Mouse (Mus musculus) megakaryocyte progenitor cell, adult 5-6 weeks (primary cell): ENCODE measurements at regions not wholly inside any gene's neighbourhood (a gene's known extent, or its start where the extent isn't known, plus 50 kb on each side); places are given as distances from the start of the nearest gene placed in this dataset.

Experiments used
- ATAC-seq: replicated peaks from 2 replicates; pipeline ENCODE4 v1.8.0; 2016; ENCODE audit warnings: mild to moderate bottlenecking, moderate TSS enrichment, inconsistent platforms; ENCODE audit not compliant: poor library complexity

DNA sequence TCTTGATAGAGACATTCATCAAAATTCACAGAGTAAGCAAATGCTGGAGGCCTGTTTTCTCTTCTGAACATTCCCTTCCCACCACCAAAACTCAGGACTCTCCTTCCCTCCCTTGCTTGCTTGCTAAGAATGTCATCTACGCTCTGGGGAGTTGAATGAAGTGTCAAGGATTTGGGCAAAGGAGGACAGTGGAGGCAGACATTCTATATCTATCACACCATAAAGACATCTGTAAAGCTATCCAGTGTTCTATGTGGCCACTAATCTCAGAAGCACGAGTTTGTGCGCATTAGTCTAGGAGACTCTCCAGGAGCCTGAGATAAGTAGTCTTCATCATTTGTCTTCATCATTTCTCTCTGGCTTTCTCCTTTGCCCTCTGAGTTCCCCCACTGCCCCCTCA is 94.1 kb upstream of the Dapk1 start:
- ATAC-seq, result no peak

DNA sequence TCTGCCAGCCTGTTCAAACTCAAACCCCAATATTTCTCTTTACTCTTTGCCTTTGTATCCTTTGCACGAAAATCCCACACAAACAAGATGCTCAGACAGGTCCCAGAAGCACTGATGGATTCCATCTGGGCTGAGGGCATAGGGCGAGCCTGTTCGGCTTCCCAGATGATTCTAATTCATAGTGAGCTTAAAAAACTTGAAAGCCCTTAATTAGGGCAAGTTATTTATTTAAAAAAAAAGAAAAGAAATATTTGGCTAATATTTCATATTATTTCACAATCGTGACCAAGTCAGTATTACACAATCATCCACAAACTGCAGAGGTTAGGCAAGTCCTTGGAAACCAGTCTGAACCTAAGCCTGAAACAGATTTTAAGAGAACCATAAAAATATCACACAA is 93.7 kb upstream of the Dapk1 start:
- ATAC-seq, result peak; percentile 79

DNA sequence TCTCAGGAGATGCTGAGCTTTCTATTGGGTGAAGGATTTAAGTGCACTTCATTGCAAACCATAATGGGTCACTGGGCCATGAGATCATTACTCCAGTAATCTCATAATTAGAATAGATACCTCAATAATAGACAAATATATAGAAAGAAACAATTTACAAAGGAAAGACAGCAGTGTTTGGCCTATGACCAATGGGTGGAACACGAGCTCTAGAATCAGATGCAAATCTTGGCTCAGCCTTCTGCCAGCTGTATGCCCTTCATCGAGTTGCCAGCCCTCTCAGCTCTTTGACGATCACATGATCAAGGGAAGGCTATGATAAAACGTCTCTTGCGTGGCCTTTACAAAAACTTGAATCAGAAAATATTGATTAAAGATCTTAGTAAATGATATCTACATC is 92.9 kb upstream of the Dapk1 start:
- ATAC-seq, result no peak

DNA sequence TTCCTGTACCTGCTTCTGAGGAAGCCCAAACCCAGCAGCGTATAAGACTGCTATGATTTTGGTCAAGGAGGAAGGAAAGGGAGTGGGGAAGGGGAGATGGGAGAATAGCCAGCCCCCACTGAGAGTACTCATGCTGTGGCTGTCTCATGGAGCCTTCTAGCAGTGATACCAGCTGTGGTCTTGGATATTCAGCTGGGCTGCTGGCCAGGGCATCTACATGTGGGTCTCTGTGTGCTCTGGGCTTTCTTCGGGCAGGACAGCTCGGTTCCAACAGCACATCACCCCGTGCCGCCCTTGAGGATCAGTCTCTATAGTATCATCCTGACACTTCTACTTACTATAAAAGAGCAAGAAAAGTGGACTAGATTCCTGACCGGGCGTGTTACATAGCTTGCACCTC is 90.6 kb upstream of the Dapk1 start:
- ATAC-seq, result no peak

DNA sequence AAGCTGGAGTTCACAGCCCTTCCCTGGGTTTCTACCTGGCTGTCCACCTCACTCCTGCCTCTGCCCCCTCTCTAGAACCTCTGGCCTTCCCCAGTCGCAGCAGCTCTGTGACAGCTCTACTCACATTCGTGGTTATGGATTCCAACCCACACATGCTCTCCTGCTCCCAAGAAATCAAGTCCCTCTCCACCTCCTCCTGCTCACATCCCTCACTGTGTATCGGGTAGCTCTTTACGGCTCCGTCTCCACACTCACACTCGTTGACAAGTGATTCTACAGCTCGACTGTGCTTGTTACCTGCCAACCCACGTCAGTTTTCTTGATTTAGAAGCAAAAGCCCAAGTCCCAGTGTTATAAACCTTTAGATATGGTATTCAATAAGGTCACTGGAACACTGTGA is 90.1 kb upstream of the Dapk1 start:
- no peak for ATAC-seq

DNA sequence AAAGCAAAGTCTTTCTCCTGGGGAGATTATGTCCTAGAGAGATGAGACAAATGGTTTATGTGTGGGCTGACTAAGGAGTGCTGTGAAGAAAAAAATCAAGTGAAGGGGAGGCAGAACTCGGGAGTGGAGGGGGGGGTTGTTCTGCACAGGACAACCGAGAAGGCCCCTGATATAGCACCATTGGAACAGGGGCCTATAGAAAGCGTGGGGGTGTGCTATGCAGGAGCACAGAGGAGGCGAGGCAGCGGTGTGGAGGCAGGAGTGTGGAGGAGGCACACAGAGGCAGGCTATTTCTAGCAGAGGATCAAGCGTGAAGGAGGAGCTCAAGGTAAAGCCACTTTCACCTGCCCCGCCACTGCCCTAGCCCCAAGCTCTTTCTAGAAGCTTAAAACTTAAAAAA is 88.0 kb upstream of the Dapk1 start:
- ATAC-seq, result no peak

DNA sequence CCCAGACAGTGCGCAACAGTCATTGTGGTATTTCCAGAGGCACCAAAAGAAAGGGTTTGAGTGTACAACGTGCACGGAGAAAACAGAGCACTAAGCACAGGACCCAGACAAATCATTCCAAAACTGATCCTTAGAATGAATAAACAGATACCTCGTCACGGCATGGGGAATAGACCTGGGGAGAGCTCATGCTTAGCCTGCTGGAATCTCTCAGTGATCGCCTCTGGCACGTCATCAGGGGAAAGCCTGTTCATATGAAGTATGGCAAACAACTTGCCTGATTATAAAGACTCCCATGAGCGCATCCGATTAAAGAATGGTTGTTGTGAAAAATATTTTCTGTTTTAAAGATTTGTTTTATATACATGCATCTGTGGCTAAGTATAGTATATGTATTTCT is 86.9 kb upstream of the Dapk1 start:
- ATAC-seq, result no peak

DNA sequence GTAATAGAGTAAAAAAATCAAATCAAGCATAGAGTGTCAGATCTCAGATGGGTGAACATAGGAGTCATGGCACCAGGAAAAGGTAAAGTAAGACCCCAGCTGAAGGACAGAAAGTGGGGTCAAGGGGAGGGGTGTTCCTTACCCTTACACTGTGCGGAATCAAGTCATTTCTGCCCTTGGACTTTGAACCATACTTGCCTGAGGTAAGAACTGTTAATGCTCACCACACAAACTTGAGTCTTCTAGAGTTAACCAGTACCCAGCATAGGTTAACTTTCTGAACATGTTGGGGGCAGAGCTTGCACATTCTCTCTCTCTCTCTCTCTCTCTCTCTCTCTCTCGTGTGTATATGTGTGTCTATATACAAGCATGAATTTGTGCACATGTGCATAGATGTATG is 83.7 kb upstream of the Dapk1 start:
- ATAC-seq, result no peak

DNA sequence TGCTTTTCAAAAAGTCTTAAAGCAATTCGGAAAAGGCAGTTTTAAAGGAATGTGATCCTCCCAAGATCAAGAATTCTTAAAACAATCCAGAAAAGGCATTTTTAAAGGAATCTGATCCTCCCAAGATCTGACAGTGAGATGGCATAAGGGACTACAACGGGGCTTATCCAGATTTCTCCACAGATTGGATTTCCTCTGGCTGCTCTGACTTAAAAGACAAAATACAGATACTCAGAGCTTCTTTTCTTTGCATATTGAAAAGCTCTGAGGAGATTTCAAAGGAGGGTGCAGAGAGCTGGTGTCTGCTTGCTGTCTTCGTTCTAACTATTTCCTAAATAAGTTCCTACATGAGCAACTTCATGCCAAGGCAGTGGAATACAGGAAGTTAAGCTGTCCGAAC is 82.0 kb upstream of the Dapk1 start:
- ATAC-seq, result no peak

DNA sequence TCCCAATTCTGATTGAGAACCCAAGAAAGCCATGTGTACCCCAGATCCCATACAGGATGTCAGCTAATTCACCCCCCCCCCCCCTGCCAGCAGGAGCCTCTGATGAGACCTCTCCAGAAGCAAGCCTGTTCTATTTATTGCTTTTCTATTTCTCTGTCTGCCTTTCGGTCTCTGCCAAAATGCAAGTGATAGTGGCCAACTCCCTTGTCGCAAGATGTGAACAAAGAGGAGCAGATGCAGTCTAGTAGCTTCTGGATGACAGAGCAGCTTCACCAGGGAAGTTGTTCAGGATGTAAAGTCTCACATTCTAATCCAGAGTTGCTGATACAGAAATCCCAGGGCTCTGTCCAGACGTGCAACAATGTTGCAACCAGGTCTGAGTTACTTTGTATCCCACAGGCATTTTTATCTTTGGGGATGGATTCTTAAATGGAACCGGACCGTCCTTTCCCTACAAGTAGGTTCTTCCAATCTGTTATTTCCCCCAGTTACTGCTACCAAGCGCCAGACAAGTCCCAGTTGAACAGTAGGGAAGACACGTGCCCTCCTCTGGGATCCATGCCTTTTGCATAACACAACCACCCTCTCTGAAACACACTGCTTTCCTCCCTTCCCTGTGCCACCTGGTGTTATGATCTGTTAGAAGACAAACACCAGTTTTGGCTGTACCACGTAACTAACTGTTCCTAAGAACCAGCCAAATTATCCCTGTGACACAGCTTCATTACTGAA is 78.9 kb upstream of the Dapk1 start:
- no peak for ATAC-seq

DNA sequence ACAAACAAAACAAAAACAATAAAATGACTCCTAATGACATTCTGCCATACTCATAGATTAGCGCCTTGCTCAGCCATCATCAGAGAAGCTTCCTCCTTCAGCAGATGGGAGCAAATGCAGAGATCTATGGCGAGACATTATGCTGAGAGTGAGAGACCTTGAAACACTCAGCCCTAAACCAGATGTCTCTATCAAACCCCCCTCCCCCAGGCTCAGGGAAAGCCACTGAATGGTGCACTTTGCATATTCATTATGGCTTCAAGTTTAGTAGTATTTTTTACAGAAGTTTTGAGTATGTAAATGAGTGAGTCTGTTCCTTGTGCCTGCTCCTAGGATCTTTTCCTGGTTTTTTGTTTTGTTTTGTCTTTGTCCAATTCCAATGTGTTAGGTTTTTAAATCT is 73.9 kb upstream of the Dapk1 start:
- no peak for ATAC-seq

DNA sequence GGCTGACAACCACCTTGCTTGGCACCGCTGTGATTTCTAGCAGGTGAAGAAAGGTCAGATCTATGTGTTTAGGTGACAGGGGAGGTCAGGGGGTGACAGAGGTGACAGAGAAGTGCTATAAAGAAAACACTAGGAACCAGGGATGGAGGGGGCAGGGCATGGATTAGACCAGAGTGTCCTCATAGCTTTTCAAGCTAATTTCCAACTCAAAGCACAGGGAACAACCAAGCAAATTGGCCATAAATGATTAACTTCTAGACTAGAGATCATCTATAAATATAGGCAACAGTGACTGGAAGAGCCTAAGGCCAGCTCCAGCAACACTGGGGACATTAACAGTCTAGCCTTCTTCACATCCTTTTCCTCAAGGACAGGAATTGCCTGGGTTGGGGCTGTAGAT is 72.9 kb upstream of the Dapk1 start:
- ATAC-seq, result no peak

DNA sequence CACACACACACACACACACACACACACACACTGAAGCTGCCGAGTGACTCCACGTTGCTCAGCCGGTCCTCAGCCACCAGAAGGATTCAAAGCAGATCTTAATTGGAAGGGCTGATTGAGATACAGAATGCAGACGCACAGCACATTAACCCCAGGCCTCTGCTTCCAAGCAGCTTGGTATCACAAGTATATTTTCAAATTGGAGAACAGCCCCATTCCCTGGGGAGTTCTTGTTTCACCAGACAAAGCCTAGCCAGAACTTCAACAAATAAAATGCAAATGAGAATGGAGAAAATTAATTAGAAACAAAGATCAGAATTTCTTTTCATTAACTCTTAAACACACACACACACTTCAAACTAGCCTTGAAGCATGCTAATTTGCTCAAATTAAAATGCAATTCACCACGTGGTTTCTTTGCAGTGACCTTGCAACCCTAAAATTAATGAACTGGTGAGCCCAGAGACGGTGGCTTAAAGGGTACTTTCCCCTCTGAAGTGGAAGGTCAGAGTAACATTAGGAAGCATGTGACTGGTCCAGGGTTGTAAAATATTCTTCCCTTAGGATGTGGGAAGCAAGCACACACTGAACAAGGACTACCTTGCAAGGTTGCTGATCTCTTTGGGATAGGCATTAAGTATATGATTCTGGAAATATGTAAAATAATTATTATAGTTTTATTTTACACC is 72.2 kb upstream of the Dapk1 start:
- ATAC-seq, result no peak

DNA sequence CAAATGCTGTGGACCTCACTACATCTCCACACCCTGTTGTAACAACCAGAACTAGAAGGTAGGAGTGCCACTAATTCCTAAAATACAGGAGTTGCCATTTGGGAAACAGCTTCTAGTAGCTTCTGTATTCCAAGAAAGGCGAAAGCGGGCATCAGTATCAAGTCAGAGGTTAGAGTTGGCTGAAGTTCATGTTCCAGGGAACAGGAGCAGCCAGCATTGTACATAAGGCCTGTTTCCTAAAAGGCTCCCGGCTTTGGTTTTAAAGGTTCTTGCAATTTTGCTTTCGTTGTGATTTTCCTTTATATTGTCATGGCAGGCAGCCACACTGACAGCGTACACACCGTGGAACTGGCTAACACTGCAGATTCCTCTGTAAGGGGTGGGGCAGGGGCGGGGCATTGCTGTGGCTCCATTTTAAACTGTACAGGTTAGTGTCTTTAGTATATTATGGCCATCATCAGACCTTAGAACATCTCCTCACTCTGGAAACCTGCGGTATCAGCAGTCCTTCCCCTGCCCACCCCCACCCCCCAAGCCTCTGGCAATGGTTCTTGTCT is 67.8 kb upstream of the Dapk1 start:
- ATAC-seq, result 0 out of 2 replicates have a peak, but pooled peaks have one; percentile 20

DNA sequence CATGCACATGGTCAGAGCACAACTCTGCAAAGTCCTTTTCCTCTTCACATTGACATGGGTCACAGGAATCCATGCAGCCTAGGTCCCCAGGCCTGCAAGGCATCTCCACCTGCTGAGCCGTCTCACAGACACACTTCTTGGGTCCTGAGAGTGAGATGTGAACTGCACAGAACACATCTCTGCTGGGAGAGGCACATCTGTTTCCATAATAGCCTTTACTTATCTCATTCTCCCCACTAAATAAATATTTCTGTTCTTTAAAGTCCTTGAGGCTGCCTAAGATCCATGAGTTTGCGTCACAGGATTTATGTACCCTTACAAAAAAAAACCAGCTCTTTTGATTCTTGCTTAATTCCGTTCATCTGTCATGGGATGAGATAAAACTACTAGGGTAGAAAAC is 67.2 kb upstream of the Dapk1 start:
- ATAC-seq, result no peak

DNA sequence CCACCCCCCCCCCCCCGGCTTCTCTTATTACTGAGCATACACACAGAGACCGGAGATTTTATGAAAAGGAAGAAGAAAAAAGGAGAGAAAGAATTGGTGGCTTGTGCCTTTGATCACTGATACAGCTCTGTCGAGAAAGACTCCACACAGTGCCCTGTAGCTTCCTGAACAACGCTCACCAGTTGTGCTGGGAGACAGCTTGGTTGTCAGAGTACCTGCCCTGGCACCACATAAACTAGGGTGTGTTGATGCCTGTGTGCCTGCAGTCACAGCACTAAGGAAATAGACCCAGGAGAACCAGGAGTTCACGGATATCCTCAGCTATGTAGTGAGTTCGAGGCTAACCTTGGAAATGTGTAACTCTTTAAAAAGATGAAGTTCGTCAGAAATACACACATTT is 66.7 kb upstream of the Dapk1 start:
- no peak for ATAC-seq

DNA sequence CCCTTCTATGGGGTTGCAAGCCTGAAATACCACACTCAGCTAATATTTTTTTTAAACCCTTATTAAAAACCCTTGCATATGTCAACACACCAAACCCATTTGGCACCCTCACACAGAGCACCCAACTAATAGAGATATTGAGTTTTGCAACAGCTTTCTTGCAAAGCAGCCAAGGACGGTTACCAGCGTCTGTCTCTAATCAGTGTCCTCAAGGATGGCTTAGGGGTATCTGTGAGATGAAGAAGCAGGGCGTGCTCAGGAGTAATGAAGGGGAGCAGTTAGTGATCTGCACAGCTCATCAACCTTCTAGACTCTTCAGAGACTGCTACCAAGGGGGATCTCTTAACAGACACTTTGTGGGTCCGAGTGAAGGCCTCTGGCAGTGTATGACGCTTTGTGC is 65.0 kb upstream of the Dapk1 start:
- ATAC-seq, result peak; percentile 64

DNA sequence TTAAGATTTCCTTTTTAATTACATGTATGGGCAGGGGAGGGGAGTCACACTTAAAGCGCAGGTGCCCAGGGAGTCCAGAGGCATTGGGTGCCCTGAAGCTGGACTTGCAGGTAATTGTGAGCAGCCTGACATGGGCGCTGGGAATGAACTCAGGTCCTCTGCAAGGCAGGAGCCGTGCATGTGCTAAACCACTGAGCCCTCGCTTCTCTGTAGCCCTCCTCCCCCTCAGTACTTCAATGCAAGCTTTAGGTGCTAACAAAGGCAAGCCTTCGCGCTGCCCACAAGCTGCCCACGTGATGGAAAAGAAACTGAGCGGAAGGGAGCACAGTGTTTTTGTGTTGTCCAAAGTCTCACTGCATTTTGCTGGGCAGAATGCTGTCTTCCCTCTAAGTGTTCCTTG is 63.6 kb upstream of the Dapk1 start:
- no peak for ATAC-seq

DNA sequence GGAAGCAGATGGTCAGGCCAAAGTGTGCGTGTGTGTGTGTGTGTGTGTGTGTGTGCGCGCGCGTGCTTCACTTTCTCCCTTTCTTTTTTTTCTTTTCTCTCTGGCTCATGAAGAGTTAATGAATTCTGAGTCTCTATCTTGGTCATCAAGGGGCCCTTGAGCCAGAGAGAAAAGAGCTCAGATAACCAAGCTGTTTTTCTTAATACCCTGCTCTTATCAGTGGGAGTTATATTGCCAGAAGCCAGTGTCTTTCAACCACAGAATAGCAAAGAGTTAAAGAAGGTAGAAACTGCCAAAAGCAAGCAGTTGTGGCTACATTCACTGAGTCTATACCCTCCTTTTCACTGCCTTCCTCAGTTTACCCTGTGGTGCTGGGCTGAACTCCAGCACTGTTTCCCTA is 60.6 kb upstream of the Dapk1 start:
- ATAC-seq, result peak; percentile 68

DNA sequence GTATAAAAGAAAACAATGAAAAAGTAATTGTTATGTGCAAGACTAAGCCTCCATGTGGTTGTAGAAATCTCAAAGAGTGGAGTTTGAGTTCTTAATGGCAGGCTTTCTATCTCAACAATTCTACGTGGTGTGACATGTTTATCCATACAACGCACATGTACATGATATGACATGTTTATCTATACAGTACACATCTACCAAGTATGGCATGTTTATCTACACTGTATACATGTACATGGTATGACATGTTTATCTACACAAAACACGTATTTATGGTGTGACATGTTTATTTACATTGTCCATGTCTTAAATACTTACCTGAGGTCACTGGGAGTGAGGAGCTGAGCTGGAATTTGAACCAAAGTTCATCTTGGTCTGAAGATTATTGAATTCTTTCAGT is 57.4 kb upstream of the Dapk1 start:
- ATAC-seq, result peak; percentile 32; the same call in 1 of the 2 replicates

DNA sequence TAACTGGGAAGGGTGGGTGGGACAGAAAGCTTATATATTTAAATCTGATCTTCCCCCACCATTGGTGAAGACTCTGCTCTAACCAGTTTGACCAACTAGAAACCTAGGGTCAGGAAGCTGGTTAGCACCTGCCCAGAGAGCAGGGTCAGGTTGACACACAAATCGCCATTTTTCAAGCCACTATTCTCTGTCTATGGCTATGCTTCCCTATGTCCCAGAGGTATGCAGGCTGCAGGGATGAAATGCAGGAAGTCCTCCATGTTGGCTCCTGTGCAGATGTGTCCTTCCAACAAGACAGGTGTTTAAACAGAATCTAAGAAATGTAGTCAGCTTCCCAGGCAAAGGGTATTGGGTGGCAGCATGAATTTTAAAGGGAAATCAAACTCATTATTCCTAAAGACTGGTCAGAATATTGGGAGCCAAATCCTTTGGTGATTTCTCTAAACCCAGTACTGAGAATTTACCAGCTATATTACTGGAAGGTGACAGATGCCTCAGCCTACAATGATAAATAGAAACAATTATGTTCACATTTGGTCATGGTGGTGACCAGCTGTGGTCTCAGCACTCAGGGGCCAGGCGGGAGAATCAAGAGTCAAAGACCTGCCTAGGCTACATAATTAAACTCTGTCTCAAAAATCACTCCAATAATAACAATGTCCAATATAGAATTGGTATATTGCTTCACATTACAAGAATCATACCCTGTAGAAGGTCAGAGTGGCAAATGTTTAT is 55.6 kb upstream of the Dapk1 start:
- ATAC-seq, result no peak
